Mouse (Mus musculus) 3T3-L1 (cell line): Measurements from ENCODE around the gene Tspan18.
A peak's percentile ranks its signal among the peaks of the same experiment; 100 is the strongest.

Source experiments
- DNase-seq: peaks from one replicate; pipeline ENCODE4 v3.0.0-alpha.2; 2015; ENCODE audit warnings: low read depth, low spot score

The Tspan18 gene

GRCm38 (mm10) chr2:93266565-93267169 is 67.6 kb downstream of the Tspan18 start:
- DNase-seq, result no peak

GRCm38 (mm10) chr2:93262291-93263285 is 71.7 kb downstream of the Tspan18 start:
- DNase-seq, result peak; percentile 35

- DNase-seq, result no peak
Measured at GRCm38 (mm10) chr2:93261521-93262290, 72.6 kb downstream of the Tspan18 start.

- DNase-seq, result no peak
Measured at GRCm38 (mm10) chr2:93257634-93258033, 76.7 kb downstream of the Tspan18 start.

GRCm38 (mm10) chr2:93256735-93257405 is 77.4 kb downstream of the Tspan18 start:
- DNase-seq, result no peak

GRCm38 (mm10) chr2:93252356-93252755 is 81.9 kb downstream of the Tspan18 start:
- DNase-seq, result no peak

GRCm38 (mm10) chr2:93250611-93251010 is 83.7 kb downstream of the Tspan18 start:
- DNase-seq, result no peak

GRCm38 (mm10) chr2:93249058-93249457 is 85.2 kb downstream of the Tspan18 start:
- DNase-seq, result no peak

- DNase-seq, result no peak
Measured at GRCm38 (mm10) chr2:93244090-93244443, 90.2 kb downstream of the Tspan18 start.

GRCm38 (mm10) chr2:93243439-93244089 is 90.7 kb downstream of the Tspan18 start:
- no peak for DNase-seq

GRCm38 (mm10) chr2:93242166-93242565 is 92.1 kb downstream of the Tspan18 start:
- DNase-seq, result no peak

- no peak for DNase-seq
Measured at GRCm38 (mm10) chr2:93238864-93239263, 95.4 kb downstream of the Tspan18 start.

GRCm38 (mm10) chr2:93237055-93237454 is 97.2 kb downstream of the Tspan18 start:
- DNase-seq, result no peak

GRCm38 (mm10) chr2:93232141-93232540 is 102.2 kb downstream of the Tspan18 start:
- DNase-seq, result no peak

- DNase-seq, result no peak
Measured at GRCm38 (mm10) chr2:93228480-93228824, 105.9 kb downstream of the Tspan18 start.

- DNase-seq, result no peak
Measured at GRCm38 (mm10) chr2:93227713-93228479, 106.4 kb downstream of the Tspan18 start.

GRCm38 (mm10) chr2:93226606-93227595 is 107.4 kb downstream of the Tspan18 start:
- peak; percentile 35 for DNase-seq

- no peak for DNase-seq
Measured at GRCm38 (mm10) chr2:93223463-93223862, 110.8 kb downstream of the Tspan18 start.

GRCm38 (mm10) chr2:93220447-93220846 is 113.9 kb downstream of the Tspan18 start:
- no peak for DNase-seq
